Mouse (Mus musculus) ES-Bruce4 (cell line): ENCODE results near the gene Cpa5.

Source experiments
- CTCF ChIP-seq: IDR thresholded peaks from one replicate; pipeline ENCODE4 v1.8.1; 2011; ENCODE audit warnings: low read depth, low read length
- EP300 ChIP-seq: IDR thresholded peaks from 2 replicates; pipeline ENCODE4 v1.6.1; 2011; ENCODE audit warnings: low read depth, low read length; ENCODE audit not compliant: insufficient read depth
- POLR2A ChIP-seq: IDR thresholded peaks from one replicate; pipeline ENCODE4 v1.8.1; 2011; ENCODE audit warnings: low read length; ENCODE audit not compliant: insufficient read depth

DNA sequence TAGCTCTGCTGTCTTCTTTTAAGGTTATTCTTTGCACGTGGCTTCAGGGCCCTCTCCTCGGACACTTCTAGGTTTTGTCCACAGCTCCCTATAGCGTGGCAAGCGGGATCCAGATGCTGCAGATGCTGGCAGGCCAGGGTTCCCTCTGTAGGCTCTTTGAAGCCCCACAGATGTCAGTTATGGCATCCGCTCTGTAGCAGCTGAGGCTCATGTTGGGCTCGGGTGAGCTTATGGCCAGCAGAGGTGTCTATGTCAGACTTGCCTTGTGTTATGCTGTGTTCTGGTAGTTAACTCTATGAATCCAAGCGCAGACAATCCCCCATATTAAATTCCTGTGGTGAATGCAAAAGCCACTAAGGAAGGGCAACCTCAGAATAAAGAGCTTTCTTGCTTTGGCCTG is 69.6 kb downstream of the Cpa5 start:
- TF ChIP-seq CTCF (no peak), POLR2A (no peak), EP300 (no peak)
